ENCODE assay signal across 8 mouse cellular contexts in genomic region chr10:80399191-80399972, GRCm38 (mm10). TPM values are rescaled to one million over a fixed set of nuclear protein-coding genes. Genes with fewer than 3 reads are reported as not detected.
DNase-seq lines count a peak whose midpoint lies in the region; ATAC-seq and TF ChIP-seq lines count a peak whose summit lies in the region.

Gene Mbd3 (minus strand): TSS chr10:80399550.

- peak within 1 kb of the TSS; percentile 68 for H3K4me3 ChIP-seq in heart, embryonic 12.5 days
- H3K4me3 ChIP-seq in kidney, postnatal 0 days (replicated peaks; ENCODE audit: low read depth, low read length) = peak within 1 kb of the TSS; percentile 75
- peak within 1 kb of the TSS; percentile 77 for H3K4me3 ChIP-seq in liver, embryonic 11.5 days (ENCODE audit: low read depth, low read length)
- H3K4me3 ChIP-seq in stomach, embryonic 14.5 days (ENCODE audit: low read depth, low read length) = peak within 1 kb of the TSS; percentile 71

- WGBS in heart, embryonic 12.5 days = under 1% methylated on average over 80 of the region's 82 CpGs
- WGBS in kidney, postnatal 0 days = under 1% methylated on average over 76 of the region's 82 CpGs
- WGBS in liver, embryonic 11.5 days = under 1% methylated on average over 76 of the region's 82 CpGs
- WGBS in stomach, embryonic 14.5 days = under 1% methylated on average over 78 of the region's 82 CpGs

- no peaks in the 10 kb centered on the region for H3K9me3 ChIP-seq in heart, embryonic 12.5 days (replicated peaks)
- H3K9me3 ChIP-seq in kidney, postnatal 0 days (replicated peaks; ENCODE audit: low read length) = no peaks in the 10 kb centered on the region
- no peaks in the 10 kb centered on the region for H3K9me3 ChIP-seq in liver, embryonic 11.5 days (ENCODE audit: control insufficient read depth, low read length)
- no peaks in the 10 kb centered on the region for H3K9me3 ChIP-seq in stomach, embryonic 14.5 days (ENCODE audit: control insufficient read depth, low read depth, low read length)

- peak; percentile 90 for ATAC-seq in erythroid progenitor cell, adult 5-6 weeks (replicated peaks; ENCODE audit: low FRiP score, poor library complexity, severe bottlenecking)
- peak; percentile 97 for ATAC-seq in heart, embryonic 12.5 days (ENCODE audit: insufficient number of reproducible peaks, low FRiP score)
- peak; percentile 95 for ATAC-seq in kidney, postnatal 0 days (replicated peaks; ENCODE audit: low FRiP score, low read depth)
- peak; percentile 93 for ATAC-seq in liver, embryonic 11.5 days (replicated peaks; ENCODE audit: low FRiP score)
- peak; percentile 97 for ATAC-seq in stomach, embryonic 14.5 days (ENCODE audit: insufficient number of reproducible peaks, insufficient read depth, low FRiP score, low read depth)

- H3K9ac ChIP-seq in heart, embryonic 12.5 days = peak within 1 kb of the TSS; percentile 87
- H3K9ac ChIP-seq in kidney, postnatal 0 days (ENCODE audit: low read depth, low read length) = peak within 1 kb of the TSS; percentile 91
- peak within 1 kb of the TSS; percentile 90 for H3K9ac ChIP-seq in liver, embryonic 11.5 days (ENCODE audit: low read depth, low read length)
- peak within 1 kb of the TSS; percentile 94 for H3K9ac ChIP-seq in stomach, embryonic 14.5 days (replicated peaks; ENCODE audit: low read depth, low read length)

- peak within 1 kb of the TSS; percentile 98 for H3K27ac ChIP-seq in heart, embryonic 12.5 days (ENCODE audit: poor library complexity, severe bottlenecking)
- peak within 1 kb of the TSS; percentile 98 for H3K27ac ChIP-seq in kidney, postnatal 0 days
- peak within 1 kb of the TSS; percentile 99 for H3K27ac ChIP-seq in liver, embryonic 11.5 days (ENCODE audit: low read depth, low read length)
- H3K27ac ChIP-seq in stomach, embryonic 14.5 days (ENCODE audit: low read length) = peak within 1 kb of the TSS; percentile 100

- no peak for TF ChIP-seq CTCF in kidney, postnatal 0 days (IDR thresholded peaks at IDR 0.05; ENCODE audit: low read depth)

- peak within 1 kb of the TSS; percentile 86 for H3K4me2 ChIP-seq in heart, embryonic 12.5 days
- H3K4me2 ChIP-seq in kidney, postnatal 0 days (ENCODE audit: low read length) = peak within 1 kb of the TSS; percentile 83
- peak within 1 kb of the TSS; percentile 97 for H3K4me2 ChIP-seq in liver, embryonic 11.5 days
- peak within 1 kb of the TSS; percentile 88 for H3K4me2 ChIP-seq in stomach, embryonic 14.5 days (replicated peaks; ENCODE audit: low read depth, low read length)

- peak; percentile 100 for DNase-seq in CD4-positive helper T cell, adult 2 months (ENCODE audit: low read depth, low spot score)
- peak; percentile 100 for DNase-seq in brain, embryonic 18.5 days (ENCODE audit: low read depth, low spot score)
- peak; percentile 100 for DNase-seq in kidney, postnatal 0 days (ENCODE audit: low spot score)
- peak; percentile 98 for DNase-seq in liver, embryonic 11.5 days (ENCODE audit: low spot score)
- DNase-seq in naive thymus-derived CD4-positive, alpha-beta T cell, adult 2 months (ENCODE audit: low read depth) = peak; percentile 100

- H3K36me3 ChIP-seq in heart, embryonic 12.5 days = peaks cover 64% of the 10 kb centered on the region
- H3K36me3 ChIP-seq in kidney, postnatal 0 days (ENCODE audit: insufficient read depth, low read length) = peaks cover 28% of the 10 kb centered on the region
- peaks cover 35% of the 10 kb centered on the region for H3K36me3 ChIP-seq in liver, embryonic 11.5 days (ENCODE audit: control insufficient read depth, insufficient read depth, low read length)
- H3K36me3 ChIP-seq in stomach, embryonic 14.5 days (ENCODE audit: control insufficient read depth, insufficient read depth, low read length) = peaks cover 45% of the 10 kb centered on the region

- H3K27me3 ChIP-seq in heart, embryonic 12.5 days (replicated peaks) = no peaks in the 10 kb centered on the region
- H3K27me3 ChIP-seq in kidney, postnatal 0 days (ENCODE audit: insufficient read depth, low read length) = no peaks in the 10 kb centered on the region
- H3K27me3 ChIP-seq in liver, embryonic 11.5 days (replicated peaks; ENCODE audit: control insufficient read depth, insufficient read depth, low read length) = no peaks in the 10 kb centered on the region
- H3K27me3 ChIP-seq in stomach, embryonic 14.5 days (ENCODE audit: control insufficient read depth, insufficient read depth, low read length) = no peaks in the 10 kb centered on the region

- peaks cover 36% of the 10 kb centered on the region for H3K4me1 ChIP-seq in heart, embryonic 12.5 days (replicated peaks)
- peaks cover 14% of the 10 kb centered on the region for H3K4me1 ChIP-seq in kidney, postnatal 0 days (replicated peaks; ENCODE audit: insufficient read depth, low read length)
- H3K4me1 ChIP-seq in liver, embryonic 11.5 days (replicated peaks; ENCODE audit: control insufficient read depth, insufficient read depth, low read length) = peaks cover 29% of the 10 kb centered on the region
- peaks cover 22% of the 10 kb centered on the region for H3K4me1 ChIP-seq in stomach, embryonic 14.5 days (ENCODE audit: control insufficient read depth, insufficient read depth, low read length)

RNA-seq across cellular contexts. Expression of gene Mbd3, which starts in this region (rescaled TPM):
- 33.5 TPM in 2 replicates for total RNA-seq in erythroid progenitor cell, adult 5-6 weeks (2015; ENCODE audit: low replicate concordance)
- total RNA-seq in erythroid progenitor cell, adult 5-6 weeks (2017; ENCODE audit: low replicate concordance) = 39.7 and 45.8 TPM in 2 replicates
- 176 and 181 TPM in 2 replicates for polyA plus RNA-seq in heart, embryonic 12.5 days (2016; fragmentation: Nextera tagmentation; extraction: Ambion mirVana)
- 163 and 165 TPM in 2 replicates for polyA plus RNA-seq in kidney, postnatal 0 days (2015; fragmentation: Nextera tagmentation; extraction: Ambion mirVana)
- 174 and 175 TPM in 2 replicates for polyA plus RNA-seq in liver, embryonic 11.5 days (2014; fragmentation: Nextera tagmentation; extraction: Ambion mirVana)
- polyA plus RNA-seq in stomach, embryonic 14.5 days (2014; fragmentation: Nextera tagmentation; extraction: Ambion mirVana) = 194 and 200 TPM in 2 replicates

Comparison
In these comparisons a context has a peak if more than half of its experiments do, and no peak if none do; other contexts are left out.
1. Peak in every context shown above with its lines: DNase-seq, ATAC-seq, H3K4me3 ChIP-seq and H3K27ac ChIP-seq.